Mouse (Mus musculus): Measurements from ENCODE around the gene Zfp62. TPM values are rescaled to one million over a fixed set of nuclear protein-coding genes. Genes with fewer than 3 reads are reported as not detected.
A peak's percentile ranks its signal among the peaks of the same experiment; 100 is the strongest.
"Not testable (repeated sequence)": the region's sequence is repeated elsewhere in the genome, so short reads cannot be mapped to it uniquely, and the experiment has no call there.

The Zfp62 gene
- polyA plus RNA-seq (2014; fragmentation: Nextera tagmentation; extraction: Ambion mirVana) = 64.0 and 66.1 TPM in 2 replicates

GRCm38 (mm10) chr11:49203129-49203768 is at the start of gene Zfp62:
Zfp62 (plus strand) TSS chr11:49203292.
- H3K9me3 ChIP-seq (replicated peaks; ENCODE audit: control insufficient read depth, low read length) = no peaks in the 10 kb centered on the region
- peak within 1 kb of the TSS; percentile 99 for H3K27ac ChIP-seq (replicated peaks; ENCODE audit: low read depth, low read length)
- ATAC-seq (replicated peaks; ENCODE audit: insufficient number of reproducible peaks, low FRiP score, low TSS enrichment, low read depth) (peak; percentile 93), DNase-seq (ENCODE audit: low spot score) (peak; percentile 96)
- WGBS = 0% methylated on average over 32 of the region's 47 CpGs
- no peaks in the 10 kb centered on the region for H3K36me3 ChIP-seq (replicated peaks; ENCODE audit: control insufficient read depth, insufficient read depth, low read depth, low read length)
- H3K4me3 ChIP-seq (ENCODE audit: low read depth, low read length) = peak within 1 kb of the TSS; percentile 87
- H3K4me2 ChIP-seq (ENCODE audit: low read depth, low read length) = peak within 1 kb of the TSS; percentile 69
- peak within 1 kb of the TSS; percentile 98 for H3K9ac ChIP-seq (replicated peaks; ENCODE audit: low read length)
- no peaks in the 10 kb centered on the region for H3K27me3 ChIP-seq (ENCODE audit: control insufficient read depth, insufficient read depth, low read length)
- H3K4me1 ChIP-seq (ENCODE audit: control insufficient read depth, insufficient read depth, low read length) = no peaks in the 10 kb centered on the region

- Histone ChIP-seq H3K4me2 (ENCODE audit: low read depth, low read length) (no peak within 1 kb of the TSS), H3K9me3 (replicated peaks; ENCODE audit: control insufficient read depth, low read length) (no peaks in the 10 kb centered on the region), H3K4me3 (ENCODE audit: low read depth, low read length) (no peak within 1 kb of the TSS), H3K27ac (replicated peaks; ENCODE audit: low read depth, low read length) (no peak within 1 kb of the TSS), H3K36me3 (replicated peaks; ENCODE audit: control insufficient read depth, insufficient read depth, low read depth, low read length) (no peaks in the 10 kb centered on the region), H3K4me1 (ENCODE audit: control insufficient read depth, insufficient read depth, low read length) (no peaks in the 10 kb centered on the region), H3K9ac (replicated peaks; ENCODE audit: low read length) (no peak within 1 kb of the TSS), H3K27me3 (ENCODE audit: control insufficient read depth, insufficient read depth, low read length) (no peaks in the 10 kb centered on the region)
- DNase-seq (ENCODE audit: low spot score) = no peak
- WGBS = 74% methylated on average over 1 of the region's 1 CpGs
- no peak for ATAC-seq (replicated peaks; ENCODE audit: insufficient number of reproducible peaks, low FRiP score, low TSS enrichment, low read depth)
Measured at GRCm38 (mm10) chr11:49154077-49154476, 49.0 kb upstream of the Zfp62 start, which contains the start of gene Olfr1394. Olfr1394 (plus strand) TSS chr11:49154377.

GRCm38 (mm10) chr11:49156821-49157814 is 46.0 kb upstream of the Zfp62 start:
- no peak overlapping the region for H3K9ac ChIP-seq (replicated peaks; ENCODE audit: low read length)
- 87% methylated on average over 2 of the region's 2 CpGs for WGBS
- no peak overlapping the region for H3K27ac ChIP-seq (replicated peaks; ENCODE audit: low read depth, low read length)
- no peaks in the 10 kb centered on the region for H3K36me3 ChIP-seq (replicated peaks; ENCODE audit: control insufficient read depth, insufficient read depth, low read depth, low read length)
- ATAC-seq (replicated peaks; ENCODE audit: insufficient number of reproducible peaks, low FRiP score, low TSS enrichment, low read depth) (no peak), DNase-seq (ENCODE audit: low spot score) (no peak)
- H3K4me2 ChIP-seq (ENCODE audit: low read depth, low read length) = no peak overlapping the region
- H3K27me3 ChIP-seq (ENCODE audit: control insufficient read depth, insufficient read depth, low read length) = no peaks in the 10 kb centered on the region
- no peak overlapping the region for H3K4me3 ChIP-seq (ENCODE audit: low read depth, low read length)
- H3K9me3 ChIP-seq (replicated peaks; ENCODE audit: control insufficient read depth, low read length) = no peaks in the 10 kb centered on the region
- no peaks in the 10 kb centered on the region for H3K4me1 ChIP-seq (ENCODE audit: control insufficient read depth, insufficient read depth, low read length)

- Histone ChIP-seq H3K4me2 (ENCODE audit: low read depth, low read length) (peak overlapping the region; percentile 67), H3K27ac (replicated peaks; ENCODE audit: low read depth, low read length) (no peak overlapping the region), H3K36me3 (replicated peaks; ENCODE audit: control insufficient read depth, insufficient read depth, low read depth, low read length) (no peaks in the 10 kb centered on the region), H3K4me1 (ENCODE audit: control insufficient read depth, insufficient read depth, low read length) (no peaks in the 10 kb centered on the region), H3K27me3 (ENCODE audit: control insufficient read depth, insufficient read depth, low read length) (peaks cover 4% of the 10 kb centered on the region; the same call in 1 of the 2 replicates), H3K9me3 (replicated peaks; ENCODE audit: control insufficient read depth, low read length) (no peaks in the 10 kb centered on the region), H3K4me3 (ENCODE audit: low read depth, low read length) (peak overlapping the region; percentile 27), H3K9ac (replicated peaks; ENCODE audit: low read length) (peak overlapping the region; percentile 46)
- WGBS = 7% methylated on average over 50 of the region's 50 CpGs
- ATAC-seq (replicated peaks; ENCODE audit: insufficient number of reproducible peaks, low FRiP score, low TSS enrichment, low read depth) = peak; percentile 65
- peak; percentile 54 for DNase-seq (ENCODE audit: low spot score)
Measured at GRCm38 (mm10) chr11:49168839-49169611, 34.1 kb upstream of the Zfp62 start.

GRCm38 (mm10) chr11:49170576-49170975 is 32.5 kb upstream of the Zfp62 start:
- no peak for DNase-seq (ENCODE audit: low spot score)
- H3K9me3 ChIP-seq (replicated peaks; ENCODE audit: control insufficient read depth, low read length) = no peaks in the 10 kb centered on the region
- no peak overlapping the region for H3K4me3 ChIP-seq (ENCODE audit: low read depth, low read length)
- no peaks in the 10 kb centered on the region for H3K4me1 ChIP-seq (ENCODE audit: control insufficient read depth, insufficient read depth, low read length)
- H3K4me2 ChIP-seq (ENCODE audit: low read depth, low read length) = no peak overlapping the region
- H3K36me3 ChIP-seq (replicated peaks; ENCODE audit: control insufficient read depth, insufficient read depth, low read depth, low read length) = no peaks in the 10 kb centered on the region
- H3K27me3 ChIP-seq (ENCODE audit: control insufficient read depth, insufficient read depth, low read length) = peaks cover 4% of the 10 kb centered on the region; the same call in 1 of the 2 replicates
- H3K9ac ChIP-seq (replicated peaks; ENCODE audit: low read length) = no peak overlapping the region
- no peak overlapping the region for H3K27ac ChIP-seq (replicated peaks; ENCODE audit: low read depth, low read length)
- ATAC-seq (replicated peaks; ENCODE audit: insufficient number of reproducible peaks, low FRiP score, low TSS enrichment, low read depth) = no peak
- 89% methylated on average over 4 of the region's 4 CpGs for WGBS

- 85% methylated on average over 8 of the region's 8 CpGs for WGBS
- H3K9me3 ChIP-seq (replicated peaks; ENCODE audit: control insufficient read depth, low read length) = no peaks in the 10 kb centered on the region
- ATAC-seq (replicated peaks; ENCODE audit: insufficient number of reproducible peaks, low FRiP score, low TSS enrichment, low read depth) (no peak), DNase-seq (ENCODE audit: low spot score) (no peak)
- no peak overlapping the region for H3K27ac ChIP-seq (replicated peaks; ENCODE audit: low read depth, low read length)
- H3K9ac ChIP-seq (replicated peaks; ENCODE audit: low read length) = no peak overlapping the region
- no peak overlapping the region for H3K4me2 ChIP-seq (ENCODE audit: low read depth, low read length)
- H3K27me3 ChIP-seq (ENCODE audit: control insufficient read depth, insufficient read depth, low read length) = no peaks in the 10 kb centered on the region; the same call in 1 of the 2 replicates
- H3K36me3 ChIP-seq (replicated peaks; ENCODE audit: control insufficient read depth, insufficient read depth, low read depth, low read length) = no peaks in the 10 kb centered on the region
- no peaks in the 10 kb centered on the region for H3K4me1 ChIP-seq (ENCODE audit: control insufficient read depth, insufficient read depth, low read length)
- H3K4me3 ChIP-seq (ENCODE audit: low read depth, low read length) = no peak overlapping the region
Measured at GRCm38 (mm10) chr11:49175345-49175744, 27.7 kb upstream of the Zfp62 start.

- not testable (repeated sequence) for ATAC-seq (replicated peaks; ENCODE audit: insufficient number of reproducible peaks, low FRiP score, low TSS enrichment, low read depth); H3K9me3 ChIP-seq (replicated peaks; ENCODE audit: control insufficient read depth, low read length); H3K36me3 ChIP-seq (replicated peaks; ENCODE audit: control insufficient read depth, insufficient read depth, low read depth, low read length); DNase-seq (ENCODE audit: low spot score); H3K4me2 ChIP-seq (ENCODE audit: low read depth, low read length); H3K4me3 ChIP-seq (ENCODE audit: low read depth, low read length); H3K27me3 ChIP-seq (ENCODE audit: control insufficient read depth, insufficient read depth, low read length); H3K4me1 ChIP-seq (ENCODE audit: control insufficient read depth, insufficient read depth, low read length); H3K27ac ChIP-seq (replicated peaks; ENCODE audit: low read depth, low read length); H3K9ac ChIP-seq (replicated peaks; ENCODE audit: low read length)
- WGBS = 84% methylated on average over 4 of the region's 4 CpGs
Measured at GRCm38 (mm10) chr11:49176047-49176779, 26.9 kb upstream of the Zfp62 start.
